Mouse (Mus musculus) lung, adult 2 months (tissue): ENCODE measurements around the gene Atp6v1g2.

Experiments
- CTCF ChIP-seq: fragments of 200-500 bp; IDR thresholded peaks from 2 replicates; pipeline ENCODE4 v1.5.1; 2011; ENCODE audit warnings: mild to moderate bottlenecking, low read length, control low read depth; ENCODE audit not compliant: insufficient read depth
- POLR2A ChIP-seq: fragments of 200-500 bp; IDR thresholded peaks from 2 replicates; pipeline ENCODE4 v1.6.1; 2011; ENCODE audit warnings: low read depth, mild to moderate bottlenecking, control low read depth, low read length, borderline replicate concordance; ENCODE audit errors: extremely low read depth

GRCm38 (mm10) chr17:35235614-35236389, 2.3 kb downstream of the Atp6v1g2 start, which contains the start of gene Nfkbil1:
- peak; percentile 3; the same call in 1 of the 2 replicates for TF ChIP-seq CTCF
- TF ChIP-seq POLR2A = peak; percentile 71; the same call in 1 of the 2 replicates
